Mouse (Mus musculus): ENCODE data around the gene Osbpl6.

DNA sequence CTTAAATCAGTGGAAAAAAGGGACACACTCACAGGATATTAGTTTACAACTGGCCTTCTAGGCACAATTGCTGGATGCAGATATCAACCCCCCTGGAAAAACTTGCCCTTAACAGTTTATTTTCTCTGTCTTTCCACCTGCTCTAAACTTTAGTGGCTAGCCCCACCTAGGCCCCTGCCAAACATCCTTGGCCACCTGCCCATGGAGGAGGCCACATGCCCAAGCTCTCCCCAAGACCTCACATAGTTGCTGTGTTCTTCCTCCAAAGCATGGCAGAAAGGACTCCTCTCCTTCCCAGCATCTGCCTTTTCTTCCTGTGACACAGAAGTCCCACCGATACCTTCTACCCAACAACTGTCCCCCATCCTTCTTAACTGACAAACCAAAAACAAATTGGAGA, 195.9 kb downstream of the Osbpl6 start:
- TF ChIP-seq CTCF (IDR thresholded peaks at IDR 0.05; ENCODE audit: insufficient read depth, low read length) (no peak), POLR2A (IDR thresholded peaks at IDR 0.05; ENCODE audit: borderline replicate concordance, extremely low read depth, low read depth, low read length) (no peak)
